Mouse (Mus musculus) frontal cortex, postnatal 14 days (tissue): ENCODE results near the gene Entr1.

Source experiments
- DNase-seq, 2 experiments: peaks; one replicate each; pipeline ENCODE4 v3.0.0; 2022; ENCODE audit warnings: low spot score in 2 of 2

The Entr1 gene

DNA sequence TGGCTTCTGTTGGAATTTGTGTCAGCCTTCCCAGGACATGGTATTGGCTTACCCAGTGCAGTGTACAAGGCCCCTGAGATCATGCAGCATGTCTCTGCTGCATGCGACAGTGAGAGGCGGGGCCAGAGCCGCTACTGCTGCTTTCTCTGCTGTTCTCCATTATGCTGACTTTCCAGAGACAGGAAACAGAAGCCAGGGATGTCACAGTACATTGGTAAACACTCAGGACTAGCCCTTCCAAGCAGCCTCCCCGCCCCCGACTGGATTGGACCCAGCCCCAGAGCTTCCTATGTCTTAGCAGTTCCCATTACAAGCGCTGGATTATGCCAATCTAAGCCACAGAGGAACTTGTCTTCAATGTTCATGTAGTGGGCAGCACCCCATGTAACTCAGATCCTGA lies 40.9 kb downstream of the Entr1 start:
- no peak for DNase-seq

DNA sequence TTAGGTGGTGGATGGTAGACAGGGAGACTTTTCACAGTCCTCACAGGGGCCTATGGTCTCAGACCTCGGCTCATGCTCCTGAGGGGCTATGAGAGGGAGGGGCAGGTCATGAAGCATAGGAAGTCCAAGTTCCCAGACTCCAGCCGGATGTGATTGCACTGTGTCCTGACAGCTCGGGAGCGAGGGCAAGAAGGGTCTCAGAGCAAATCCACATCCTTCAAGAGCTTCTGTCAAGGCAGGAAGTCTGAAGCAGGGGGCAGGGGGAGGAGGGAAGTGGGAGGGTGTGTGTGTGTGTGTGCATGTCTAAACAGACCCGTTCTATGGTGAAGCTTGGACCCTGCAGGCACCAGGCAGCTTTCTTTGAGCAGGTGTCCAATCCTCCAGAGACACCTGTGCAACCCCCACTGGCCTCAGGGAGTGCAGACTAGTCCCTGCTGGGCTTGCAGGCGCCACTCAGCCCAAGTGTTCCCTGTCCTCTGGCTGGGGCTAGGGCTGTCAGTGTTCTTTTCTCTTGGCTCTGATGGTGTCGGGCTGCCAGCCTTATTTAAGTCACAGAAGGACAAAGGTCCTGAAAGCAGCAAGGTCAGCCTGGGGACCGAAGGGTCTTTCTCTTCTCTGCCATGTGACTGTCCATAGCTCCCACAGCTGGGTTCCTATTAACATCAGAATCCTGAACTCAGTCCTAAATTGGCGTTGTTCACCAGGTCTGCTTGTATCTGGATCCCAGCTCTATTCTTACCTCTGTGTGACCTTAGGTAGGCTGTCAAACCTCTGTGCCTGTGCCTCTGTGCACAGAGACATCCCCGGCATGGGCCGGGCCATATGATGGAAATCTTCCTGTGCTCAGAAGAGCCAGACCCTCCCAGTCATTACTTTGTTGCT lies 46.3 kb downstream of the Entr1 start:
- no peak for DNase-seq

DNA sequence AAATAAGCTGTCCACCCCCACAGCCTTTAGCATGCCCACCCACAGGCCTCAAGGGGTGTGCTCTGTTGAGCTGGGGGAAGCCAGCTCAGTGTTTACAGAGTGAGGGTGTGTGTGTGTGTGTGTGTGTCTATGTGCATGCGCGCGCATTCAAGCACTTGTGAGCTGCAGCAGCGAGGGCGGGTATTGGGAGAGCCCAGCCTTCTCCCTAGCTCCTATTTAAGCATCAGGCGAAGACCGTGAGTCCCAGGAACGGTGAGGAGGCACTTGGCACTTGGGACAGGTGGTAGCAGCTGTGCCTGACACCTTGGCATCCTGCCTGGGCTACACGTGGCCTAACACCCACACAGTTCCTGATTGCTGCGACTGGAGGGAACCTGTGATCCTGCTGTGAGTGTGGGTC lies 47.1 kb downstream of the Entr1 start:
- peak; percentile 60 to 76 for DNase-seq

DNA sequence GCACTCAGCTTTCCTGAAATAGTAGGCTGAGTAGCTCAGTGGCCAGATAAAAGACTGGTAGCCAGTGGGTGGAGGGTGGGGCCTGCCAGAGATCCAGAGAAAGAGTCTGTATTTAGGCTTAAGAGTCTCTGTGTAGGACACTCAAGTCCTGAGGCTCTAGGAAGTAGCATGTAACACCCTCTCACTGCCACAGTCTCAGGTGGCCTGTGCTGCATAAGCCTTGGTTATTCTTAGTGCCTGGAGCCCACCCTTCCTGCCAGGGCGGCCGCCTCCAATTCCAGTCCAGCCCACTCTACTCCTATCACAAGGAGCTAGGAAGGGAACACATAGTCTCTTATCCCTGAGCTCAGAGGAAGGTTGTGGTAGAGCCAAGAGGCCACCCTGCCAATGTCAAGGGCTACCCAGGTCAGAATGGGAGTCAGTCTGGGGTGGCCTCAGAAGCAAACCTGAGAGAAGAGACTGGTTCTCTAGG lies 47.6 kb downstream of the Entr1 start:
- no peak for DNase-seq

DNA sequence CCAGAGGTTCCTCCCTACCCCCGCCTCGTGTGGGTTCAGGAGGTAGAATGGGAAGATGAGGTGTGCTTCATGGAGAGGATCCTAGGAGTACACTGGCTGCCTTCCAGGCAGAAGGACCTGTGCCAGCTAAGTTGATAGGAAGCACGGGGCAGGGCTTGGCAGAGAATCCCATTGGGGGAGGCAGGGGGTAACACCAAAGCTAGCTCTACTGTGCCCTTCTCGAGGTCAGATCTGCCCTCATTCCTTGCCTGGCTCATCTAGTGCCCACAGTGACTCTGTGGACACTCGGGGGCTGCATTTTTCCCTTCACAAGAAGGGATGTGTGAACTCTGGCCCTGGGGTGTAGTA lies 49.9 kb downstream of the Entr1 start:
- DNase-seq = no peak

DNA sequence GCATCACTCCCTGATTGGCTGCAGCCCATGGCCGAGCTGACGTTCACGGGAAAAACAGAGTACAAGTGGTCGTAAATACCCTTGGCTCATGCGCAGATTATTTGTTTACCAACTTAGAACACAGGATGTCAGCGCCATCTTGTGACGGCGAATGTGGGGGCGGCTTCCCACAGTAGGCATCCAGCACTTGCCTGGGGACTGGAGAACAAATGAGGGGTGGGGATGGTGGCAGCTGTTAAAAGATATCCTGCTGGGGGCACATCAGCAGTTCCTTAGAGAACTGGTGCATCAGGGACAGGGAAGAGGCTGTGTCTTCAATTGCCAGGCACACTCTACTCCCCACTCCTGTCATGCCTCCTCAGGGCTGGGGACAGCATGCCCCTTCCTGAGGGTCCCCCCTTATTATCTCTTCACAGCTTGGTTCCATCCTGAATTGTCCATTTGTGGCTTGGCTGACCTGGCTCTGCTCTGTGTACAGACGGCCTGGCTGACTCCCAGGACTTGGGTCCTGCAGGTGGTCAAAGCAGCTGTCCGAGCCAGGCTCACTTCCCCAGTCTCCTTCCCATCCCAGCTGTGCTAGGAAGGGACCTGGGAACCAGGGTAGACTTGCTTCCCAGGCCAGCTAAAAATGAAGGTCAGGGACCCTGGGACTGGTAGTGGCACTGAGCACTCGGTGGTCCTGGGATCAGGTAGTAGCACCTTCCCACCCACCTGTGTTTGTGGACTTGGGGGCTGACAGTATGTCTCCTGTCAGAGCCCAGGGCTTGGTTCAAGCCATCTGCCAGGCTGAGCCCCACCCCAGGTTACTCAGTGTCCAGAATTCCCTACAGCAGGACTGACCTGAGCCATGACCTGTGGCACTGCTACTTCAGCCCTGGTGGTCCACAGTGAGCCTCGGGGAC lies 50.6 kb downstream of the Entr1 start:
- DNase-seq = no peak
